Comparison of ENCODE assay signal across 8 mouse cellular contexts in the genomic region with DNA sequence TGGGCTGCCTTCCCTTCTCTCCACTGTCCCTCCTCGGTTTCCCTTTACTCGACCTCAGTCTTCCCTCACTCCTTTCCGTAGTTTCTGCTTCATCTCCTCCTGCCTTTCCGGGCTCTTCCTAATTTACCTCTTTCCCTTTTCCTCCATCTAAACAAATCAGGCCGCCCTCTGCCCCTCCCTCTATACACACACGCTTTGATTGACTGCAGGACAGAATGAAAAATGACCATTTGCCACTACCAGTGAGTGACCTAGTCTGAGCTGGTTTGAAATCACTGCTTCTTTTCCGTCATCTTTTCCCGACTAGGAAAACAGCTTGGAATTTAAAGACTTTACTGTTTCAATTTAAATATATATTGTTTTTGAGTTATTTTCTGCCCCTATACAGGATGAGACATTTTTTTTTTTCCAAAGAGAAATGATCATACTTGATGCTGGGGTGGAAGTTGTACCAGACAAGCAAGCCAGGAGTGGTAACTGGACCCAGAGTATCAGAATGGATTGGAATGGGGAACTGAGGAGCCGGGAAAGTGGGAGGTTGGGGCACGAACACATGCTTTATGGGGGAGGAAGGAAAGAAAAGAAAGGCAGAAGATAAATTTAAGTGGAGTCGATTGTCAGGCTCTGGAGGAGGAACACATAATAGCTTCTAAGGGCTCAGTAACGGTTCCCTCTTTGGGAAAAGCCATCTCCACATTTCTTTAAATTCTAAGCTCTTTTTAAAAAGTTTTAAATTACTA.
DNase-seq lines count a peak whose midpoint lies in the region; ATAC-seq and TF ChIP-seq lines count a peak whose summit lies in the region.

No protein-coding gene starts in this region.

- peak overlapping the region; percentile 50 for H3K9ac ChIP-seq in ES-Bruce4 (ENCODE audit: low read depth, poor library complexity, severe bottlenecking)
- H3K9ac ChIP-seq in heart, embryonic 16.5 days (ENCODE audit: low read length): no peak overlapping the region
- H3K9ac ChIP-seq in liver, embryonic 16.5 days (ENCODE audit: low read depth, low read length): no peak overlapping the region

- no peaks in the 10 kb centered on the region for H3K9me3 ChIP-seq in heart, embryonic 10.5 days
- no peaks in the 10 kb centered on the region for H3K9me3 ChIP-seq in ES-Bruce4 (replicated peaks; ENCODE audit: control insufficient read depth, insufficient read depth, low read length, poor library complexity, severe bottlenecking)
- no peaks in the 10 kb centered on the region for H3K9me3 ChIP-seq in heart, embryonic 16.5 days (replicated peaks; ENCODE audit: control insufficient read depth, low read length)
- no peaks in the 10 kb centered on the region for H3K9me3 ChIP-seq in liver, embryonic 16.5 days (replicated peaks; ENCODE audit: control insufficient read depth, low read length)

- no peak for TF ChIP-seq CTCF in ES-Bruce4 (IDR thresholded peaks at IDR 0.05; ENCODE audit: low read depth, low read length)

- peaks cover 39% of the 10 kb centered on the region for H3K27me3 ChIP-seq in heart, embryonic 10.5 days (ENCODE audit: insufficient read depth, poor library complexity, severe bottlenecking)
- H3K27me3 ChIP-seq in ES-Bruce4 (ENCODE audit: control insufficient read depth, insufficient read depth, low read length, poor library complexity, severe bottlenecking): peaks cover 2% of the 10 kb centered on the region
- peaks cover 23% of the 10 kb centered on the region for H3K27me3 ChIP-seq in heart, embryonic 16.5 days (ENCODE audit: control insufficient read depth, insufficient read depth, low read length)
- peaks cover 31% of the 10 kb centered on the region for H3K27me3 ChIP-seq in liver, embryonic 16.5 days (ENCODE audit: control insufficient read depth, insufficient read depth, low read depth, low read length)

- peaks cover 9% of the 10 kb centered on the region for H3K4me1 ChIP-seq in heart, embryonic 10.5 days
- no peaks in the 10 kb centered on the region for H3K4me1 ChIP-seq in ES-Bruce4 (ENCODE audit: control insufficient read depth, insufficient read depth, low read length)
- peaks cover 3% of the 10 kb centered on the region; the same call in 1 of the 2 replicates for H3K4me1 ChIP-seq in heart, embryonic 16.5 days (ENCODE audit: control insufficient read depth, insufficient read depth, low read length)
- H3K4me1 ChIP-seq in liver, embryonic 16.5 days (ENCODE audit: control insufficient read depth, low read depth, low read length): no peaks in the 10 kb centered on the region

- peak overlapping the region; percentile 79 for H3K4me2 ChIP-seq in heart, embryonic 16.5 days (ENCODE audit: low read depth, low read length)
- H3K4me2 ChIP-seq in liver, embryonic 16.5 days (ENCODE audit: low read depth, low read length): peak overlapping the region; percentile 55; the same call in 1 of the 2 replicates

- no peak for ATAC-seq in heart, embryonic 16.5 days (replicated peaks; ENCODE audit: extremely low read depth, insufficient read depth, low FRiP score)
- no peak for ATAC-seq in liver, embryonic 16.5 days (ENCODE audit: low read depth)
- no peak for ATAC-seq in granulocyte monocyte progenitor cell, adult 5-6 weeks (replicated peaks; ENCODE audit: poor library complexity, severe bottlenecking)

- H3K36me3 ChIP-seq in heart, embryonic 10.5 days: no peaks in the 10 kb centered on the region
- H3K36me3 ChIP-seq in ES-Bruce4 (ENCODE audit: control insufficient read depth, insufficient read depth, low read length, poor library complexity, severe bottlenecking): no peaks in the 10 kb centered on the region
- no peaks in the 10 kb centered on the region for H3K36me3 ChIP-seq in heart, embryonic 16.5 days (ENCODE audit: control insufficient read depth, insufficient read depth)
- no peaks in the 10 kb centered on the region for H3K36me3 ChIP-seq in liver, embryonic 16.5 days (ENCODE audit: control insufficient read depth, insufficient read depth)

- H3K27ac ChIP-seq in heart, embryonic 10.5 days: peak overlapping the region; percentile 71
- H3K27ac ChIP-seq in ES-Bruce4 (ENCODE audit: insufficient read depth, low read length): no peak overlapping the region
- H3K27ac ChIP-seq in heart, embryonic 16.5 days (ENCODE audit: low read length): no peak overlapping the region
- H3K27ac ChIP-seq in liver, embryonic 16.5 days (ENCODE audit: low read length): no peak overlapping the region

- WGBS in heart, embryonic 10.5 days: 22% methylated on average over 12 of the region's 12 CpGs
- WGBS in heart, embryonic 16.5 days: 18% methylated on average over 12 of the region's 12 CpGs
- WGBS in liver, embryonic 16.5 days (ENCODE audit: insufficient replicate concordance): 12% methylated on average over 12 of the region's 12 CpGs

- no peak for TF ChIP-seq POLR2A in ES-Bruce4 (IDR thresholded peaks at IDR 0.05; ENCODE audit: insufficient read depth, low read length)

- H3K4me3 ChIP-seq in heart, embryonic 10.5 days: peak overlapping the region; percentile 70
- peak overlapping the region; percentile 70 for H3K4me3 ChIP-seq in ES-Bruce4 (ENCODE audit: low read depth, low read length)
- H3K4me3 ChIP-seq in heart, embryonic 16.5 days (ENCODE audit: low read length): peak overlapping the region; percentile 56
- peak overlapping the region; percentile 45 for H3K4me3 ChIP-seq in liver, embryonic 16.5 days (ENCODE audit: low read depth, low read length)

- no peak for TF ChIP-seq EP300 in ES-Bruce4 (IDR thresholded peaks at IDR 0.05; ENCODE audit: insufficient read depth, low read depth, low read length)

- intact Hi-C loops in heart, postnatal 25 days (cut with DNase I): no loop called here
- intact Hi-C loops in left cerebral cortex, postnatal 10 days (cut with DNase I): no loop called here

- DNase-seq in heart, embryonic 10.5 days (ENCODE audit: low spot score): no peak
- no peak for DNase-seq in heart, postnatal 25 days (ENCODE audit: low spot score)
- no peak for DNase-seq in left cerebral cortex, postnatal 10 days (ENCODE audit: extremely low spot score in 1 of 2, low spot score in 2 of 2)
- no peak for DNase-seq in right cerebral cortex, postnatal 14 days
